Mouse (Mus musculus) NIH3T3 (cell line): Measurements from ENCODE around the gene Tjp2.

Experiments used
- DNase-seq: peaks from one replicate; pipeline ENCODE4 v3.0.0-alpha.2; 2012; ENCODE audit warnings: low read depth

The Tjp2 gene

DNA sequence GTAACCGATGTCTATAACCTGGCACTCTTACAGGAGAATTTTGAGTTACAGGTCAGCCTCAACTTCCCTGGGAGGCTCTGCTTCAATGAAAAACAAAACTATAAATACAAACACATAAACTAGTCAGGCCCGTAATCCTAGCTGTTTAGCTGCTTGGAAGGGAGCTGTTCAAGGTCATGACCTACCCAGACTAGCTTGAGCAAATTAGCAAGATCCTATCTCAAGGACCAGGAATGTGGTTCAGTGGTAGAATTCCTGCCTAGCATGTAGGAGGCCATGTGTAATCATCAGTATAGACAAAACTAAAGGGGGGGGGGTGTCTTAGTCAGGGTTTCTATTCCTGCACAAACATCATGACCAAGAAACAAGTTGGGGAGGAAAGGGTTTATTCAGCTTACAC, 46.7 kb downstream of the Tjp2 start:
- DNase-seq: no peak

DNA sequence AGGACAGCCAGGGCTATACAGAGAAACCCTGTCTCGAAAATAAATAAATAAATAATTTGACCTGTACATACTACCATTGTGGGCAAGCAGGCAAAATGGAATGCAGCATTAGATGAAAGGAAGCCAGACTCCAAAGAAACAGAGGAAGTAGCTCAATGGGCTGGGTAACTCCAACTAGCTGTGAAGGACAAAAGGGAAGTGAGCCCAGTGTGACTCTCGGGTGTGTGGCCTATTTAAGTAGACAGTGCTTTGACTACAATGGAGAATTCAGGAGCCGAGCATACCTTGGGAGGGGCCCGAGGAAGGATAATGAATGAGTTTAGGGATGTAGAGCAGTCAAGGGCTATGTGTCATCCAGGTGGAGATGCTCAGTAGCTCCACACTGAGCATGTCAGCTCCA, 48.1 kb downstream of the Tjp2 start:
- DNase-seq: no peak

DNA sequence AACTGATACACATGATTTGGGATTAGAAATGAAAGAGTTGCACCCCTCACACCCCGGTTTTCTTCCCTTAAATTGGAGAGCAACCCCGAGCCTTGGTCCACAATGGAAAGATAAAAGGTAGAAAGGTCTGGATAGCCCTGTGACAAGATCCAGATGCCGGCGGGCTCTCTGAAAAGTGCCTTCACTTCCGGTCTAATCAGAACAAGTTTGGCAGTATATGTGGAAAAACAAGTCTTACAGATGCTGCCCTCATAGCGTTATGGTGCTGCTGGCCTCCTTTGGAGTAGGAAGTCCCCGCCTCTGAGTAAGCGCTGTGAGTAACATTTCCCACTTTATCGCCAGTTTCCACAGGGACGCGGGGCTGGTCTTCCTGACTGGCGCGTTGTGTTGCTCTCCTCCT, 49.9 kb downstream of the Tjp2 start:
- DNase-seq: peak; percentile 71

DNA sequence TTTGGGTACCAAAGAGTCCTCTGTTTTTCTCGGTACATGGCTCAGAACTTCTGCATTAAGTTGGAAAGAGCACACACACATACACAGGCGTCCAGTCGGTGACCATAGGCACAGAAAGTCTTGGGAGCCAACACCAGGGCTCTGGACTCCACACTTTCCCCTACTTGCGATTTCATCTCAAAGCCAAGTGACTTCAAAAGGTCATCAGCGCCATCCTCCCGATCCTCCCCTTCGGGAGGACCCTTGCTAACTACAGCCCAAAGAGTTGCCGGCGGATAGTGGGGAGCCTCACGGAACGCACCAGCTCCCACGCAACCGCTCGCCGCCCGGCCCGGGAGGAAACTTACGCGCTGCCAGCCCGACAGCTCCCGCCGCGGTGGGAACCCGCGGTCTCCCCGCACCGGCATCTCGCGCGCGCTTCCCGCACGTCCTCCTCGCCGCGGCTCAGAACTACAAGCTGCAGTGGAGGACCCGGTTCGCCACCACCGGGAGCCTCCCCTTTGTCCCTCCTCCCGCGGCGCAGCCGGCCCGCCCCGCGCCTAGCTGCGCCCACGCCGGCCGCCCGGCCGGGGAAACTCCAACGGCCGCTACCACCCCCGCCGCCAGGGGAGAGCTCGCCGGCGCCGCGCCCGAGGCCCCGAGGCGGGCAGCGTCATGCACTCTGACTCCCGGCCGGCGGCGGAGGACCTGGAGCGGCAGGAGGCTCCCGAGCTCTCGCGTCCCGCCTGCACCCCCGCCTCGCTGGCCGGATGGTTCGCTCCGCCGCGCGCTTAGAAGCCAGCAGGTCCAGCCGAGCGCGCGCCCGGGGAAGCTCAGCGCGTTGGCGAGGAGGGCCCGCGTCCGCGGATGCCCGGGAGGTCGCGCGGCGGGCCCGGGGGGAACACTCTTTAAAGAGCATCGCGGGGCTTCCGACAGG, 51.0 kb downstream of the Tjp2 start:
- peak; percentile 97 for DNase-seq

DNA sequence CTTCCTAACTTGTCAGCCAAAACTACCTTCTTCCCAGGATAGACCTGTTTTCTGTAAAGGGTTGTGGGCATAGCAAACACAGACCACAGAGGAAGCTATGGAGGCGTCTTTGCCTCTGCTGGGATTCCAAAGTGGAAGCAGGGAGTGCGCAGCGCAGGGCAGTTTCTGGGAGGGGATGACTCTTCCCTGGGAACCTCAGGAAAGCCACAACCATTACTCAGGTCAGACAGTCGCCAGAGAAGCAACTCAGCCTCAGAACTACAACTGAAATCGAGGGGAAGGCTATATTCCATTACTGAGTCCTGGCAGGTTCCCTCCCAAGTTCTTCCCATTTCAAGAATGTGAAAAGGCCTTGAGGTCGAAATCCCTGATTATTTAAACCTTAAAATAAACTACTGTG, 51.8 kb downstream of the Tjp2 start:
- DNase-seq: peak; percentile 54

DNA sequence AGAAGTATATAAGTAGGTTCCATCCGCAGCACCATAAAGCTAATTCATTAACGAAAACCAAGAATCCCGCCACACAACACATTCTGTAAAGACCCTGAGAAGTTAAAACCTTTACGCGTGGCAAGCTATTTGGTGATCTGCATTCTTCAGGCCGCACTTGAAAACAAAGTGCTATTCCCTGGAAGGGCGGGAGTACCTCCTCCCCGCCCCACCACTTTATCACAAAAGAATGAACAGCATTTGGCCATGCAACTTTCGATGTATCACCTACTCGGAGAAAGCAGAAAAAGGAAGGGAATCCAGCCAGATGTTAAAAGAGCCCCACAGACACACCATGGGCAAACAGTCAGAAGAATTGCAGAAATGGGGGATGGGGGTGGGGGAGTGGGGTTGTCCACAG, 56.3 kb downstream of the Tjp2 start:
- no peak for DNase-seq

DNA sequence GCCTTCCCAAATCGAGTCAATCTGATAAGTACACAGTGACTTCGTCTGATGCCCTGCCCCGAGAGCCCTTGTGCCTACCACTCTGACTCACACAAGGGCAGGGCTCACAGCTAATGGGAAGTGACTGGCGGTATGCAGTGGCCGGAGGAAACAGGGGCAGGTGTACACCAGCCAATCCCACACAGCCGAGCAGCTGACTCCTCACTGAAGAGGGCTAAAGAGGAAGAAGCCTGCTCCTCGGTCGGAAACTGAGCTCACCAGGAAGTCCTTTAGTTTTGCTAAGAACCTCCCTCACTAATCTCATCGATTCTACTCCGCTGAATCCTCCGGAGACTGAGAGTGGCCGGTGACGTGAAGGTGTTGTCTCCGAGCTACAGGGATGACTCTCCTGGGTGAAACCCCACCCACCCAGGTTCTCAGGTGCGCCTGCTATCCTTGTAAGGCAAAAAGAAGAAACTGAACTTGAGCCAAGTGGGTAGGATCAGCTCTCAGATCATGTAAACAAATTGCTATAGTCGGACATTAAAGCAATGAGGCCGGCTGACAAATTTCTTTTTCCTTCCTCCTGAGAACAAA, 58.2 kb downstream of the Tjp2 start:
- peak; percentile 79 for DNase-seq

DNA sequence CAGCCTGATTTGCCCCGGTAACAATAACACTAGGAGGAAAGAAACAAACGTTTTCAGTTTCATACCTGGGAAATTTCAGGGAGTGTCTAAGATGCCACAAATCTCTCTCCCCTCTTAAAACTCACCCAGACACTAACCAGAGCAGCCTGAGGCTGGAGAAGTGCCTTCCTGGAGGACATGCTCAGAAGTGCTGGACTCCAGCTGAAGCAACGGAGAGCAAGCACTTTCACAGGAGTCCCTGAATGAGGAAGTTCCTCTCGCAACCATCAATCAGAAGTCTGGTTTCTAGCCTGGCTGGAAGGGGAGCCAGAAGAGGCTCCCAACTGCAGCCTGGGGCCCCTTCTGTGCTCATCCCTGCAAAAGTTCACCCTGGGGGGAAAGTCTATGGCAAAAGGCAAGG, 60.9 kb downstream of the Tjp2 start:
- DNase-seq: no peak

DNA sequence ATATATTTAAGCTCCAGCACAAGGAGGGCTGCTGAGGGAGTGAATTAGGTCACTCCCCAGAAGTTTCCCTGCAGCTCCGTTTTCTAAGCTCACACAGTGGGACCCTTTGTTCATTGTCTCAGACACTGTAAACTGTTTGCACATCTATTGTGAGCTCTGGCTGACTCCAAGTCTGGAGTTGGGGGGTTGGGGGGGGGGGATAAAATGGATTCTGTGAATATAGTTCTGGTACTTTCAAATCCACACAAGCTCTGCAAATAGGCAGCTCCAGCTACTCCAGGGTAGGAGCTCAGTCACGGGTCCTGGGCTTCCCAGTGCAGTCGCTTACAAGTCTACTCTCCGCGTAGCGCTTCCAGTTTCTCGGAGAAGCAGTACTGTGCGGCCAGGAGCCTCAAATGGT, 64.4 kb downstream of the Tjp2 start:
- no peak for DNase-seq

DNA sequence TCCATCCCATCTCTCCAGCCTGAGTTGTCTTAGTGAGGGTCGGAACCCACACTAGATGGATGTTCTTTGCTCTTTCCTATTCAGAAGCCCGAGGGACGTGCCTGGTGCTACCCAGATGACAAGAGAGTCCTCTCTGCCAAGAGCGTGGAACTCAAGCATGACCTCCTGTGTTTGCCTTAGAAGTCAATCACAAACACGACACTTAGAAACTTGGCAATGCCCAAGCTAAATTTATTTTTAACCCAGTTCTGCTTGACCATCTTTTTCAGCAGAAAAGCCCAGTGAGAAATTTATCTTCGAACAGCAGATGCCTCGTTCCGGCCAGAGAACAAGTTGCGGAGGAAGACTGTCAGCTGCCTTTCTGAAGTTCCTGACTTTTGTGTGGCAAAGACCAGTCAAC, 65.1 kb downstream of the Tjp2 start:
- DNase-seq: no peak

DNA sequence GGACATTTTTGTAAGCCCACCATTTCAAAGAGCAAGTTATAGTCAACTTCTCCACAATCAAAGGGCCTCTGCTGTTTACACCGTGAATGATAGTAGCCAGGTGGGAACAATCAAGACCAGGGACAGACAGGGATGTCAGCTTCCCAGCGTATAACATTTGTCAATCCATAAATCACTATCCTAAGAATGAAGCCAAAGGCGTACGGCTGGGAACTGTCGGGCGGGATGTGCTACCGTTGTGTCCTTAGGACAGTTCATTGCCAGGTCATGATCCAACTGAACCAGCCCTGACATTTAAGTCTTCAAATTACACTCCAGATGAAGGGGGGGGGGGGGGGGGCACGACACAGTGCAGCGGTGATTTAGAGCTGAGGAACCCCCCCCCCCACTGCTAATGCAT, 65.5 kb downstream of the Tjp2 start:
- DNase-seq: no peak

DNA sequence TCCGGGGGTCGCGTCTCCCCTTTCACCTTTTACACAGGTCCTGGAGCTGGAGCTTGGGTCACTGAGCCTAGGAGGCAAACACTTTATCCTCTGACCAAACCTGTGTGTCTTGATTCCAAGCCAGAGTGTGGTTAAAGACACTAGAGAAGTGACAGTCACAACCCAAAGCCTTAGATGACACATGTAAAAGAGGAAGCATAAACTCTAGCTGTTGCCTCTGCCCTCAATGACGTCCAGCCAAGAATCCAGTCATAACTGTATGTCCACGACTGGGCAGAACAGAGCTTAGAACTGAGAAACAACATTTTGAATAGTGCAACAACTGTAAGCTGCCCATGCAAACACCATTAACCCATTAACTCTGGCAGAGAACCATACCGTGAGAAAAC, 68.8 kb downstream of the Tjp2 start:
- DNase-seq: no peak

DNA sequence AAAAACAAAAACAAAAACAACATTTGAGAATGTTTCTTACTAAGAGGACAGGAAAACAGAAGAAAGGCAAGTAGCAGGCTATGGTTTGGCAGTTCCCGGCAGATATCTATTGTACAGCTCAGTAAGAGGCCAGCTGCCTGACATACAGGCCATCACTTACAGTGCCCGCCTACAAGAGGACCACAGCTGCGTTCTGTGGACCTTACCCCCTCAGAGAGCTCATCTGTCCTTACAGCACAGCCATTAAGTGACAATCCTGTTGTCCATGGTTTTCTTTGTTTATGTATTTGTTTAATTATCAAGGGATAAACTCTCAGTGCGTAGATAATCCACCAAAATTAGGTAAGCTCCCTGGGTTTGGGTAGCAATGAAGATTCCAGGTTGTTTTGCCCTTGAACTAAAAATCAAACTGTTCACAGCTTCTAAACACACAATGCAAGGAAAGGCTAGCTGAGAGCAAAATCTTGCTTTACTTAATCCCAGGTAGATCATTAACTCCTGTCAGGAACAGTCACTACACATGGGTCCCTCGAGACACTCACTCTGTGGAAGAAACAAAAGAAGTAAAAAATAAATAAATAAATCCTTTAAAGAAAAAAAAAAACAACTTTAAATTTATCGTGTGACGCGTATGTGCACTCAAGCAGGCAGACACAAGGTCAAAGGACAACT, 69.3 kb downstream of the Tjp2 start:
- no peak for DNase-seq

DNA sequence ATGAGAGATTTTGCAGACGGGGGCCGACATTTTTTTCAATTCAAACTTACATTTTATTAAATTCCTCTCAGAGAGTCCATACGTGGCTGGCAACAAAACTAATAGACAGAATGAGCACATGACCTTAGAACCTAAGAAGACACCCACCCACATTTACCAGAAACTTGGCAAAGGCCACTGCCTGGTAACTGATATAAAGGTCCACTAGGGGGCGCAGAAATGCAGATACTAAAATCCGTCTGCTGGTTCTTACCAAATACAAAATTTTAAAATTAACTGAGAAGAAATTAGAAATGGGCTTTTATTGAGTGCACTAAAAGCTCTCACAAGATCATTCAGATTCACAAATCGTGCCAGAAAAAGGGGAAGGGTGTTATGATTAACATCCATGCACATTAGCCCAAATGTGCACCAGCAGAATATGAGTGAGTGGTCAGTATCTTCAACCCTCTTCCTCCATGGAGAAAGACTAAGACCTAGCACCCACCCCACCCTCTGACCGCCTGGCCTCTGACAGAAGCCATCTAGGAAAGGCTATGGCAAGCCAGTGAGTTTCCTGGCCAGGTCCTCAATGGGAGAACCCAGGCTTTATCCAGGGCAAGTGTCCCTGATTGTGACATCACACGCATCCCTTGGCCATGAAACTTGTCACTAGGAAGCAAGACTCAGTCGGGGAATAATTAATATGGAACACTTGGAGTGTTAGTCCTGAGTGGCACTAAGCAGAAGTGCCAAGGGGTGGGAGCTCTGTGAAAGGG, 71.4 kb downstream of the Tjp2 start:
- peak; percentile 87 for DNase-seq

DNA sequence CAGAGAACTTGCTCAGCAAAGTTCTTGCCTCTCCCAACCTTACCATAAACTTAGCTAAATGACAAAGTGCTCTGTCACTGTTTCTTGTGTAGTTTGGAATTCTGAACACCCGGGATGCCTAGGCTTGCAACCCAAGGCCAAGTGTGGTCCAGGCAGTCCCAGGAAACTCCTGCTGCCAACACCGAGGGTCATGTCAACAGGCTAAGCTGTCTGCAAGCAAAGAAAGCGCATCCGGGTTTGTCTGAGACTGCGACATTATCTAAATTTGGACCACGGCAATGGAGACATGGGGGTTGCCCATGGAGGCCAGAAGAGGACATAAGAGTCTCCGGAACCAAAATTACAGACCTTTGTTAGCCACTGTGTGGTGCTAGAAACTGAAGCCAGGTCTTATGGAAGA, 80.8 kb downstream of the Tjp2 start:
- no peak for DNase-seq

DNA sequence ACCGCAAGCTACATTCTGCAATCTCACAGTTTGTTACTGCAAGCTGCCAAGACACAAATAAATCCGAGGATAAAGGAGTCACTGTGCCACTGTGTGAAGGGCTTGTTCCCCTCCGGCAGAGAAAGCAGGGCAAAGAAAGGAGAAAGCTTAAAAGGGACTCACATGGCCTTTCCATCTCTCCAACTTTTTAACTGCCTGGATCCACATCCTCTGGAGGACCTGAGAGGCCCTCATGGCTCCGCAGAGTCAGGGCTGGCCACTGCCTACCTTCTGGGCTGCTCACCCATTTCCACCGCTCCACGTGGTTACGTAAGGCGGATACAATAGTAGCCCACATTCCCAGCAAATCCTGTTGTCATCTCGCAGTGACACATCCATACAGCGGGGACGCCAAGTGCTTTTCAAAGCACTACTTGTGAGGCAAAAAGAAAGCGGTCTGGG, 82.2 kb downstream of the Tjp2 start:
- no peak for DNase-seq

DNA sequence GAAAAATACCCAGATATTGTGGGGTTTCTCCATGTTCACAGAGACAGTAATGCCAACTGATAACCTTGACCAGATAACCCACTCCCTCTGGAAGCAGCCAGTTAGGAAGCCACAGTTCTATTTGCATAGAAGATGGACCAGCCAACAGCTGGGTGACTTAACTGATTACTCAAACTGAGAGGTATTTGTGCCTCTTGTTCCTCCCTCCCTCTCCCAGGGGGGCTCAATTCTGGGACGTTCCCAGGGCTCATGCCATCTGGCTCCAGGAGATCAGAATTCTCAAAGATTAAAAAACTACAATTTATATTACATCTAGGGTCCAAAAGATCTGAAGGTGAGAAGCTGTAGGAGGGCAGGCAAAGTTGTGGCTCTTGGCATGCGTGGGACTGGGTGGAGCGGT, 84.5 kb downstream of the Tjp2 start:
- DNase-seq: no peak

DNA sequence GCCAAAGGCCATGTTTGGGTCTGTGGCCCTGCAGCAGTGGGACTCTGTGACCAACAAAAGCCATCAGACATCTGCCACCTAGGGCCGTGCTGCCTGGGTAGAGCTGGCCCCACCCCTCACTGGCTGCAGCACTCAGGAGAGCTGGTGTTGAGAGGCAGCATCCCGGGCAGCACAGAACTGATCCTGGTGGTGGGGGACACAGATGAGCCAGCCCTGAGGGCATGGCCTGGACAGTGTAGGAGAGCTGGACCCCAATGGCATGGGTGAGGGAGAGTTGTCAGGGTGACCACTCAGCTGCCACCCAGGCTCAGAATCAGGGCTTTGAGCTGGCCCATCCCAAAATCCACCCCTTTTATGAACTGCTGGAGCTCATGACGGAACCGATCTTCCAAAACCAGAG, 87.4 kb downstream of the Tjp2 start:
- no peak for DNase-seq

DNA sequence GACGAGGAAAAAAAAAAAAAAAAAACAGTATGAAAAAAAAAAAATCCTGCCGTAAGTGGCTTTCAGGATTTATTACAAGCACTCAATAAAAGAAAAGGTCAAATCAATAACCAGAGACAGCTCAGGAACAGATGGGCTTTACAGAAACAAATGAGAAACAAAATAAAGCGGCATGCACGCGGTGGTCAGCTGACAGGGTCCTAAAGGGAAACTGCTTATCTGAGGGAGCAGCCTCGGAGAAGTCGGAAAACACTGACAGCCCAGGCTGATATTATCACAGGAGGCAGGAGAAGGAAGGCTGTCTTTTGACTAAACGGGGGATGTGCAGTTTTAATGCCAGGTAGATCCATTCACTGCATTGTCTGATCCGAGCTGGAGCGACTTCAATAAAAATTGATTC, 89.8 kb downstream of the Tjp2 start:
- DNase-seq: no peak

DNA sequence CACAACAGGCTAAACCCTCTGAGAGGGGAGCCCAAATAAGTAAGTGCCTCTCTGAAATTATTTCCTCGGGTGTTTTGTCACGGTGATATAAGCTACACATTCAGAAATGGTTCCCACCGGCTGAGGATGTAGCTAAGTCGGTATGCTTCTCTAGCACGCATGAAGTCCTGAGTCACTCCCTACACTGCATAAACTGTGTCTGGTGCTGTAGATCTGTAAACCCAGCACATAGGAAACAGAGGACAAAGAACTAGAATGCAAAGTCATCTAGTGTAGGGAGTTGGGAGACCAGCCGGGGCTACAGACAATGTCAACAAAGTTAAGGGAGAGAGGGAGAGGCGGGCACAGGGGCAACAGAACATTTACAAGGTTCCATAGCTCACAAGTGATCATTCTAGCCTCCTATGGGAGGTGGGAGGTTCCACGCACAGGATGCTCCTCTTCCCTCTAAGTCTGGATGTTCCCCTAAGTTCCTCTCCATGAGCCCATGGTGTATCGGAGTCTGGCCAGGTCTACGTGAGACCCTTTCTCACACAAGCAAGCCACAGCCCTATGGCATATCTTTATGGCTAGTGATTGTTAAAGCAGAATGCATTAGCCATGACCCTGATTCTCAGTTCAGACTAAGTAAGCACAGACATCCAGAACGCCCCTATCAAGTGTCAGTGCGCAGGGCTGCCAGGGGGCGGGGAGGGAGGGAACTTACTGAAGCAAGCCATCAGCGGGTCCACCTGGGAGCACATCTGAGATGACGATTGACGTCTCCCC, 90.5 kb downstream of the Tjp2 start:
- no peak for DNase-seq

DNA sequence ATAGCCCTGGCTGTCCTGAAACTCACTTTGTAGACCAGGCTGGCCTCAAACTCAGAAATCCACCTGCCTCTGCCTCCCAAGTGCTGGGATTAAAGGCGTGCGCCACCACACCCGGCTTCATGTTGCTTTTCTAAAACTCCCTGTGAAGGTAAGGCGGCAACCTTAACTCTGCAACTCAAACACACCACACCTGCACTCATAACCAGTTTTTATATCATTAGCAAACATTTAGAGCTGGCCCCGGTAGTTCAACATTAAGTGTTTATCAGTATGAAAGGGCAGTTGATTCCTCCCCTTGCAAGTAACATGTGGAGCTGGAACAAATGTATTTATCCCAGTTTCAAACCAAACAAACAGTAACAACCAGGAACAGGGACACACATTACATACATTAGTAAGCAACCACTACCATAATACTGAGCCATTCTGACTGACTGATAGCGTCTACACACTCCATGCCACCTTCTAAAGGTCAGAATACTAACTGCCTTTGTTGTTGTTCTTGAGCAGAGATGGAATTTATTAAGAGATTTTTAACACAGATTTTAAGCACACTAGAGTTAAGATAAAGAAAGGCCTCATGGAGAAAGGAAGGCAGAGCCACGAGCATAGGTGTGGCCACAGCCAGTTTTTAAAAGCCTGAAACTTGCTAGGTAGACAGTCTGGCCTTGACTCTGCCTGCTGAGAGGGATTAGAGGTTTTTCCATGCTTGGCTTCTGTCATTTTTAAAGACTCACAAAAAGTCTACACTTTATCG, 101.1 kb downstream of the Tjp2 start:
- DNase-seq: no peak
